Mouse (Mus musculus): ENCODE results near the gene Gm10300.

DNA sequence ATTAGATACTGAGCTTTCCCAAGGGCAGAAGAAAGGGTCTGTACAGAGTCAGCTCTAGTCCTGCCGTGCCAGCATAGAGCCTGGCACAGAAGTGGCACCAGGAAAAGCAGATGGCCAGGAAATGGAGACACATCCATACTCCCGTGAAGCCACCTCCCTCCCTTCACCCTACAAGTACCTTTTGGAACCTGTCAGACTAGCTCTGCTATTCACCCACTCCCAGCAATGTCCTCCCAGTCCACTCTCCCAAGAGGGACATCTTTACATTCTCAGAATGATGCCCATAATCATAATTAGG, 6.6 kb upstream of the Gm10300 start:
- TF ChIP-seq POLR2A (IDR thresholded peaks at IDR 0.05; ENCODE audit: borderline replicate concordance, insufficient read depth, low read length), result peak; percentile 28; the same call in 1 of the 2 replicates
- TF ChIP-seq CTCF (IDR thresholded peaks at IDR 0.05; ENCODE audit: borderline replicate concordance, insufficient read depth, low read depth, low read length), result no peak

All from cerebellum, adult 2 months (tissue).